Mouse (Mus musculus) hindbrain, embryonic 11.5 days (tissue): Measurements from ENCODE around the gene Unc80. TPM values are rescaled to one million over a fixed set of nuclear protein-coding genes. Genes with fewer than 3 reads are reported as not detected.
"Not testable (repeated sequence)": the region's sequence is repeated elsewhere in the genome, so short reads cannot be mapped to it uniquely, and the experiment has no call there.

Experiments used
- ATAC-seq: fragments of 200-750 bp; cut with Nextera tagmentation; 2 replicates; pipeline ENCODE4 v1.8.0; 2017; ENCODE audit warnings: mild to moderate bottlenecking, moderate TSS enrichment, moderate library complexity; ENCODE audit not compliant: low FRiP score
- DNase-seq: peaks from one replicate; pipeline ENCODE4 v3.0.0-alpha.2; 2015; ENCODE audit warnings: low spot score
- H3K27ac ChIP-seq: fragments of 300-500 bp; sonication (generic); 2 replicates; pipeline ENCODE4 v1.5.1; 2014; ENCODE audit warnings: mild to moderate bottlenecking, low read depth, low read length
- H3K27me3 ChIP-seq: fragments of 300-500 bp; sonication (generic); 2 replicates; pipeline ENCODE4 v1.6.1; 2014; ENCODE audit warnings: mild to moderate bottlenecking, low read length, moderate library complexity, mixed read lengths; ENCODE audit not compliant: control insufficient read depth, insufficient read depth
- H3K36me3 ChIP-seq: fragments of 300-500 bp; sonication (generic); 2 replicates; pipeline ENCODE4 v1.6.1; 2014; ENCODE audit warnings: mild to moderate bottlenecking, low read length, moderate library complexity, mixed read lengths; ENCODE audit not compliant: control insufficient read depth, insufficient read depth
- H3K4me1 ChIP-seq: fragments of 300-500 bp; sonication (generic); replicated peaks from 2 replicates; pipeline ENCODE4 v1.6.1; 2014; ENCODE audit warnings: low read length, mixed read lengths; ENCODE audit not compliant: control insufficient read depth, insufficient read depth
- H3K4me2 ChIP-seq: fragments of 300-500 bp; sonication (generic); replicated peaks from 2 replicates; pipeline ENCODE4 v1.6.1; 2014; ENCODE audit warnings: mild to moderate bottlenecking, low read depth, low read length
- H3K4me3 ChIP-seq: fragments of 300-500 bp; sonication (generic); 2 replicates; pipeline ENCODE4 v1.5.1; 2014; ENCODE audit warnings: low read depth, low read length
- H3K9ac ChIP-seq: fragments of 300-500 bp; sonication (generic); 2 replicates; pipeline ENCODE4 v1.6.1; 2014; ENCODE audit warnings: low read depth, low read length
- H3K9me3 ChIP-seq: fragments of 300-500 bp; sonication (generic); 2 replicates; pipeline ENCODE4 v1.6.1; 2016; ENCODE audit warnings: low read length; ENCODE audit not compliant: control insufficient read depth
- WGBS: fragments of 180-500 bp; shearing (Covaris S2); extraction: QIAGEN DNeasy Blood & Tissue Kit; methylation state at CpG from one replicate; pipeline ENCODE4 v1.1.7; 2014; 5-methylcytosine and 5-hydroxymethylcytosine counted together
- polyA plus RNA-seq: library from polyadenylated mRNA; unstranded; fragments of >200 nt; fragmentation: Nextera tagmentation; extraction: Ambion mirVana; gene quantifications from 2 replicates; pipeline ENCODE4 v1.2.1, GENCODE M21; 2014

The Unc80 gene
- polyA plus RNA-seq, 1 experiment from 2014 or later: 1.3 TPM

DNA sequence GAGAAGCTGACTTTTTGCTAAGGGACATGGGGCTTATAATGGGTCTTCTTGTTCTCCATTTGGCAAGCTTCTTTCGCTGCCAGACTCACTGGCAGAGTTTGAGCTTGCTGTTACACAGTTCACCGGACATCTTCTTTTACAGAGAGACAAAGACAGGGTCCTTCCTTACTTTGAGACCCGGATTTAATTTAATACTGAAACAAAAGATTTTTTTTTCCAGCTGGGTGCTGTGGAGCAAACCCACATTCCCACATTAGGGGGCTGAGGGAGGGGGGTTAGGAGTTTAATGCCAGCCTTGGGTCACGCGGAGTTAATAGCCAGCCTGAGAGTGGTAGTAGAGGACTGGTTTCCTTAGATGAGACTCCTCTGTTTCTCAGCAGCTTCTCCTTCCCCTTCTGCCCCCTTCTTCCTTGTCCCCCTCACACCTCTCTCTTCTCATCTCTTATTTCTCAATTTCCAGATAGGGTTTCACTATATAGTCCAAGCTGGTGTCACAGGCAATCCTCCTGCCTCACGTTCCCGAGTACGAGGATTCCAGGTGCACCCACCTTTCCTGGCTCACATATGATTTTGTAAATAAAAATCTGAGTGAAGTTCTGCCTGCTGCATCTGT lies 224.7 kb downstream of the Unc80 start:
- DNase-seq: no peak
- H3K4me3 ChIP-seq: no peak overlapping the region
- H3K4me2 ChIP-seq: no peak overlapping the region
- ATAC-seq: no peak
- H3K27me3 ChIP-seq: no peaks in the 10 kb centered on the region
- H3K4me1 ChIP-seq: no peaks in the 10 kb centered on the region
- 73% methylated on average over 8 of the region's 8 CpGs for WGBS
- H3K36me3 ChIP-seq: no peaks in the 10 kb centered on the region
- H3K9ac ChIP-seq: no peak overlapping the region
- no peaks in the 10 kb centered on the region for H3K9me3 ChIP-seq
- no peak overlapping the region for H3K27ac ChIP-seq

DNA sequence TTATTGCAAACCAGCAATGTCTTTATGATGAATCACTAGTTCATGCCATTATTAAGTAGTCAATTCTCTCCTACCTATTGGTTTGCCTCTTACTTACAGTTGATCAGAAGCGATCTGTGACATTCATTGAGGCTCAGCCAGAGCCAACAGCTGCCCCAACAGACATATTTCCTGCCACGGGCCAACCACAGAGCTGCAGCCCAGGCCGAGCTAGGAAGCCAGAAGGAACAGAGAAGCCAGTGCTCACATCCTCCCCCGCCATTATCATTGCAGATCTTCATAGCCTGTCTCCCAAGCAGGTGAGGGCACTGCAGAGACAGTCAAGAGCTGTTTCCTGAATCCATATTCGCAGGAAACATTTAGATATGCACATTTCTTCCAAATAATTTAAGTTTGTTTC lies 226.1 kb downstream of the Unc80 start:
- Histone ChIP-seq H3K4me2 (no peak overlapping the region), H3K27me3 (no peaks in the 10 kb centered on the region), H3K4me3 (no peak overlapping the region), H3K4me1 (no peaks in the 10 kb centered on the region), H3K9ac (no peak overlapping the region), H3K36me3 (no peaks in the 10 kb centered on the region), H3K9me3 (no peaks in the 10 kb centered on the region), H3K27ac (no peak overlapping the region)
- 76% methylated on average over 5 of the region's 5 CpGs for WGBS
- DNase-seq (no peak), ATAC-seq (no peak)

DNA sequence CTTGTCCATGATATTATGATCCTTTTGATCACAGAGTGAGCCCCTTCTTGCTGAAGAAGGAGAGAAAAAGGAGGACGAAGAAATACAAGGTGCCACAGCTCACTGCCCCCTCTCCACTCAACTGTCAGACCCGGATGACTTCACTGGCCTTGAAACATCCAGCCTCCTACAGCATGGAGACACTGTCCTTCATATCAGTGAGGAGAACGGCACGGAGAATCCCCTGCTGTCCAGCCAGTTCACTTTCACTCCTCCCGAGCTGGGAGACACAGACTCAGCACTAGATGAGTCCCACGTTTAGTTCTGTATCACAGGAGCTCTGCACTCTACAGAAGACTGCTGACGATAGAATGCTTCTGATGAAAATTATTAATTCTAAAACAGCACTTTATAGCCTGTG lies 227.1 kb downstream of the Unc80 start:
- ATAC-seq (no peak), DNase-seq (no peak)
- Histone ChIP-seq H3K36me3 (no peaks in the 10 kb centered on the region), H3K27me3 (no peaks in the 10 kb centered on the region), H3K4me2 (no peak overlapping the region), H3K9ac (no peak overlapping the region), H3K27ac (no peak overlapping the region), H3K4me1 (no peaks in the 10 kb centered on the region), H3K4me3 (no peak overlapping the region), H3K9me3 (no peaks in the 10 kb centered on the region)
- WGBS: 71% methylated on average over 7 of the region's 7 CpGs

DNA sequence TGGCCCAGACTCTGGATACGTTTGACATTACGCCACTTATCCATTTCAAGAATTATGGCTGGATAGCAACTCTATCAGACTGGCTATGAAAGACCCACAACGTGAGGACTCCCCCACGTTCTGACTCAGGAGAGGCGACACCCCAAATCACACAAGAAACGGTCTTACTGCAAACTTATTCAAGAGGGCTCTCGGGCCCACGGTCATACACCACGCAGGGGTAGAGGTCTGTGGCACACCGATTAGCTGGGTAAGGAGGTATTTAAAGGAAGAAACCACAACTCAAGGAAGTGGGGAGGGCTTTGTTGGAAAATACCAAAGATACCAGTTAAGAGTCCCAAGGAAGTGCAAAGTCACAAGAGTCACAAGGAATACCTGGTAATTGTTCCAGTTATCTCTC lies 231.5 kb downstream of the Unc80 start:
- H3K36me3 ChIP-seq, DNase-seq, H3K27me3 ChIP-seq, H3K27ac ChIP-seq, H3K4me2 ChIP-seq, H3K9me3 ChIP-seq, H3K9ac ChIP-seq, ATAC-seq, H3K4me1 ChIP-seq, H3K4me3 ChIP-seq: not testable (repeated sequence)
- WGBS: 85% methylated on average over 10 of the region's 10 CpGs

DNA sequence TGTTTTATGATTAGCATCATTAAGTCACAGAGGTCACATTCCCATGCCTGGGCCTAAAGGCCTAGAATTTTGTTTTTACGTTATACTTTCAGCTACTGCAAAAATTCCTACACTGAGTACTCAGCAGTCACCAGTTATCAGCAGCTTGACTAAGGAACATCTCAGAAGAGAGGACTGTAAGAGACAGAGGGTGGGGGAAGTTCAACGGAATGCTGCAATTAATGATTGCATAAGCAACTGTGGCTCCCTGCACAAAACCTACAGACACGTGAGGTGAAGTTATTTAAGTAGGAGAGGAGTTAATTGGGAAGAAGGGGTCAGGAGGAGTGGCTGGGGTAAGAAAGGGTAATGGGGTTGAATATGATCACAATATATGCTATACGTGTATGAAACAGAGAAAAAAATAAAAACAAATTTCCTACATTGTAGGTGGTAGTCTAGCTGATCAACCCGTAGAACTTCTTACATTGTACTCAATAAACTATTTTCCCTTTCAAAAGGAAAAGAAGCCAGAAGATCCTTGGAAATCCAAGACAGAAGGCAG lies 232.1 kb downstream of the Unc80 start:
- no peak overlapping the region for H3K27ac ChIP-seq
- no peak for DNase-seq
- H3K4me3 ChIP-seq: peak overlapping the region; percentile 81; the same call in 1 of the 2 replicates
- H3K27me3 ChIP-seq: no peaks in the 10 kb centered on the region
- WGBS: 51% methylated on average over 5 of the region's 5 CpGs
- ATAC-seq: peak; percentile 63
- H3K4me2 ChIP-seq: peak overlapping the region; percentile 15; the same call in 1 of the 2 replicates
- no peaks in the 10 kb centered on the region for H3K9me3 ChIP-seq
- H3K36me3 ChIP-seq: no peaks in the 10 kb centered on the region
- H3K4me1 ChIP-seq: 0 out of 2 replicates have a peak, but pooled peaks cover 2% of the 10 kb centered on the region
- no peak overlapping the region; the same call in 1 of the 2 replicates for H3K9ac ChIP-seq

DNA sequence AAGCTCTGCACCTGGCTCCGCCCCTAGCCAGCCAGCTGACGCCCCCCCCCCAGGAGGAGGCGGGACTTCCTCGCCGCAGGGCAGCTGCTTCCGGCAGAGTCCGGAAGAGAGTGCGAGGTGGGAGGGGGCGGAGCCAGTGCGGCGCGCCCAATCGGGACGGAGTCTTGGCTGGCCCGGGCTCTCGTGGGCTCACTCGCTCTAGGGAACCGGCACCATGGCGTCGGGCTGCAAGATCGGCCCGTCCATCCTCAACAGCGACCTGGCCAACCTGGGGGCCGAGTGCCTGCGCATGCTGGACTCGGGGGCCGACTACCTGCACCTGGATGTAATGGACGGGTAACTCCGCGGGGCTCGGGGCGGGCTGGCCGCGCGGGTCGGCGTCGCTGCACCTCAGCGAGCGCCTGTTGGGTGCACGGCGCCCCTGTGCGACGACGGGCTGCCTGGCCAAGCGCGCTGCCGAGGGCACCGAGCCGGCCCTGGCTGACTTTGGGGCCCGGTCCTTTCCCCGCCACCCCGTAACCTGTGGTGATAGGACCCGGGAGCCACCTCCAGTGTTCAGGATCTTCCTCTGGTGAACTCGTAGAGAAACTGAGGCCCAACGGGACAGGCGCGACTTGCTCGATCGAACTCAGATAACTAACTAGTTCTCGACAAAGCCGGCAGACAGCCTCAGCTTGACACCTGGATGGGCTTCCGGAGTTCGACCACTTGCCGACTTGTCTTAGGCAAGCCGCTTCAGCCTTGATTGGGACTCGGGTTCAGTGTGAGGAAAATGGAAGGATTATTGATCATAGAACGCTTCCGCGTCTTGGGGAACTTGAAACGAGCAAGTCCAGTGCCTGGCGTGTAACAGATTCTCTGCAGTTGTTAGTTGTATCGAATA lies 232.8 kb downstream of the Unc80 start, which contains the start of gene Rpe:
Rpe (plus strand) TSS at position 139 of the 883 bp plus-strand sequence.
- Histone ChIP-seq H3K9ac (peak within 1 kb of the TSS; percentile 76), H3K36me3 (no peaks in the 10 kb centered on the region), H3K27me3 (no peaks in the 10 kb centered on the region), H3K4me3 (peak within 1 kb of the TSS; percentile 81), H3K4me1 (0 out of 2 replicates have a peak, but pooled peaks cover 2% of the 10 kb centered on the region), H3K9me3 (no peaks in the 10 kb centered on the region), H3K27ac (peak within 1 kb of the TSS; percentile 11; the same call in 1 of the 2 replicates), H3K4me2 (peak within 1 kb of the TSS; percentile 39)
- WGBS: under 1% methylated on average over 56 of the region's 73 CpGs
- peak; percentile 100 for ATAC-seq
- DNase-seq: peak; percentile 97

DNA sequence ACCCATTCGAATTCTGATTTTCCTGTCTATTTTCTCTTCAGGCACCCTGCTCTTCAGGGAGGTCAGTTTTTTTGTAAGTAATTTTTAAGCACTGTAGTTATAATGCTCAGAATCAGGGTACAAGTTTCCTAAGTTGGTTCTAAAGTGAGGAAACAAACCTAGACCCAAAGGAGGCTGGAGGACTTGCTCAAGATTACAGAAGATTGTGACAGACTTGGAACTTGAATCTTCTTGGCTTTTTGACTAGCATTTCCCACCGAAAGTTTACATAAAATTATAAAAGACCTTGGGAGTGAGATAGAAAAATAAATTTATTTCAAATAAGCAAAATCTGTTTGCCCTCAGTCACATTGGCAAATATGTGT lies 233.4 kb downstream of the Unc80 start:
- no peak for ATAC-seq
- Histone ChIP-seq H3K9ac (peak overlapping the region; percentile 76), H3K4me2 (peak overlapping the region; percentile 39), H3K27me3 (no peaks in the 10 kb centered on the region), H3K27ac (no peak overlapping the region), H3K9me3 (no peaks in the 10 kb centered on the region), H3K4me3 (peak overlapping the region; percentile 81), H3K36me3 (no peaks in the 10 kb centered on the region), H3K4me1 (0 out of 2 replicates have a peak, but pooled peaks cover 2% of the 10 kb centered on the region)
- 34% methylated on average over 2 of the region's 2 CpGs for WGBS
- DNase-seq: no peak

DNA sequence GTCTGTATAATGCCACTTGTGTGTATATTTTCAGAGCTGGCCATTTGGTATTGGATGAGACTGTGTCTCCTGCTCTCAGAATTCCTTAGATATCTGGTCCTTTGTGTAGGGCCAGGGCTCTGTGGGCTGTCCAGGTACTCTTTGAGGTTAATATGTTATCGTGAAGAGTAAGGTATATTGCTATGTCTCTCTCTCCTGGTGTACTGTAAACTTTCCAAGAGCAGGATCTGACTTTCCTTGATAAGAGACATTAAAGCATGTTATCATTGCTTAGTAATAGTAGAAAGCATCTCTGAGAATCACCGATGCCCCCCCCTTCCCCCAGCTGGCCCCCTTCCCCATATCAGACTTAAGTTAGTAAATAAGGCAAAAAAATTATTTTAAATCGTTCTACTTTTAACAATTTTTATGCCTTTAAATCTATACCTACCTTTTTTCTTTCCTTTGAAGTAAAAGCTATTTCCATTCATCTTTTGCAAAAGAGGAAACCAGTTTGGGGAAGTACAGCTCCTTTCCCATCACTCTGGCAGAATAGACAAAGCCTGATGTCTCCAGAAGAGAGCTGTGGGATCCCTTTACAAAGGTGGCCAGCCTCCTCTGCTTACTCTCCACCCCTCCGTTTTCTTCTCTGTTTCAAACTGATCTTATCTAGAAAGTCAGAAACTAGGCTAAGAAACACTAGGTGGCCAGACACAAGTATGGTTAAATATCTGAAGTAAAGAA lies 234.6 kb downstream of the Unc80 start:
- DNase-seq: no peak
- Histone ChIP-seq H3K36me3 (no peaks in the 10 kb centered on the region), H3K4me1 (0 out of 2 replicates have a peak, but pooled peaks cover 2% of the 10 kb centered on the region), H3K27me3 (no peaks in the 10 kb centered on the region), H3K9me3 (no peaks in the 10 kb centered on the region), H3K9ac (no peak overlapping the region), H3K4me3 (no peak overlapping the region), H3K27ac (no peak overlapping the region), H3K4me2 (no peak overlapping the region)
- ATAC-seq: no peak
- WGBS: 86% methylated on average over 4 of the region's 4 CpGs
